Mouse (Mus musculus) intestine, embryonic 14.5 days (tissue): ENCODE results near the gene Sox15. TPM values are rescaled to one million over a fixed set of nuclear protein-coding genes. Genes with fewer than 3 reads are reported as not detected.

Experiments used
- microRNA counts: library from miRNA; unstranded; fragments of <30 nt; microRNA quantifications from one replicate; lab custom pipeline; 2016
- microRNA-seq: library from miRNA; unstranded; fragments of <30 nt; microRNA quantifications from one replicate; pipeline ENCODE4, GENCODE M21; 2016
- polyA plus RNA-seq: library from polyadenylated mRNA; unstranded; fragments of >200 nt; fragmentation: Nextera tagmentation; extraction: Ambion mirVana; gene quantifications from 2 replicates; pipeline ENCODE4 v1.2.1, GENCODE M21; 2014

Gene Sox15
- polyA plus RNA-seq, 1 experiment from 2014 or later, result 0.35 TPM

MicroRNA genes within 50 kb of the gene (microRNA counts, 519-probe panel; counts per million panel counts)
- microRNA mmu-miR-1934 (lab: Ali Mortazavi, UCI) (not detected), microRNA mmu-miR-467f (lab: Ali Mortazavi, UCI) (3,040 counts per million, percentile 35 among the panel's probes with 10 or more counts)

Small RNAs within 50 kb of the gene (microRNA-seq; reads per million reads assigned to microRNA genes)
- gene Mir1934, result 4.5 reads per million, percentile 32 among the genes with 10 or more reads in this experiment
- not detected for gene Mir467f

Other genes starting within 250 kb of the Sox15 start
- 29.1 and 29.6 TPM in 2 replicates for gene Kdm6b, start 241.6 kb upstream of the Sox15 start, polyA plus RNA-seq
- gene Dnah2, start 106.2 kb upstream of the Sox15 start, polyA plus RNA-seq, result 0.98 and 1.9 TPM in 2 replicates
- gene Efnb3, start 95.1 kb upstream of the Sox15 start, polyA plus RNA-seq, result 4.0 and 4.9 TPM in 2 replicates
- gene Wrap53, start 75.1 kb upstream of the Sox15 start, polyA plus RNA-seq, result 26.8 and 31.8 TPM in 2 replicates
- 176 and 192 TPM in 2 replicates for gene Trp53, start 75.0 kb upstream of the Sox15 start, polyA plus RNA-seq
- gene Atp1b2, start 49.4 kb upstream of the Sox15 start, polyA plus RNA-seq, result 7.3 and 8.2 TPM in 2 replicates
- gene Shbg, start 37.4 kb upstream of the Sox15 start, polyA plus RNA-seq, result not detected in 2 replicates
- 16.8 and 18.1 TPM in 2 replicates for gene Sat2, start 33.3 kb upstream of the Sox15 start, polyA plus RNA-seq
- gene Fxr2, start 22.3 kb upstream of the Sox15 start, polyA plus RNA-seq, result 22.6 and 23.0 TPM in 2 replicates
- gene Mpdu1, start 7.3 kb downstream of the Sox15 start, polyA plus RNA-seq, result 32.1 and 39.3 TPM in 2 replicates
- gene Cd68, start 10.8 kb downstream of the Sox15 start, polyA plus RNA-seq, result 12.4 and 16.3 TPM in 2 replicates
- gene Eif4a1, start 17.1 kb downstream of the Sox15 start, polyA plus RNA-seq, result 645 and 692 TPM in 2 replicates
- gene Senp3, start 26.8 kb downstream of the Sox15 start, polyA plus RNA-seq, result 79.1 and 90.8 TPM in 2 replicates
- 0.48 TPM in 1 of 2 replicates, not detected in the other for gene Tnfsf13, start 30.5 kb downstream of the Sox15 start, polyA plus RNA-seq
- gene Tnfsf12, start 40.5 kb downstream of the Sox15 start, polyA plus RNA-seq, result 8.0 and 9.4 TPM in 2 replicates
- 2.3 and 3.7 TPM in 2 replicates for gene Tnfsfm13, start 40.8 kb downstream of the Sox15 start, polyA plus RNA-seq
- gene Polr2a, start 103.3 kb downstream of the Sox15 start, polyA plus RNA-seq, result 35.2 and 38.7 TPM in 2 replicates
- gene Slc35g3, start 106.7 kb downstream of the Sox15 start, polyA plus RNA-seq, result not detected in 2 replicates
- 2.8 and 3.3 TPM in 2 replicates for gene Zbtb4, start 110.6 kb downstream of the Sox15 start, polyA plus RNA-seq
- 3.5 and 4.4 TPM in 2 replicates for gene Chrnb1, start 140.6 kb downstream of the Sox15 start, polyA plus RNA-seq
- gene Fgf11, start 146.5 kb downstream of the Sox15 start, polyA plus RNA-seq, result 1.1 and 1.4 TPM in 2 replicates
- 16.1 and 22.9 TPM in 2 replicates for gene Tmem102, start 150.3 kb downstream of the Sox15 start, polyA plus RNA-seq
- gene Gm39566, start 160.0 kb downstream of the Sox15 start, polyA plus RNA-seq, result not detected in 2 replicates
- gene Spem2, start 163.2 kb downstream of the Sox15 start, polyA plus RNA-seq, result not detected in 2 replicates
- gene Spem1, start 166.9 kb downstream of the Sox15 start, polyA plus RNA-seq, result 0.17 TPM in 1 of 2 replicates, not detected in the other
- 8.5 TPM in 2 replicates for gene Nlgn2, start 182.5 kb downstream of the Sox15 start, polyA plus RNA-seq
- 436 and 455 TPM in 2 replicates for gene Tmem256, start 183.2 kb downstream of the Sox15 start, polyA plus RNA-seq
- 92.1 and 94.4 TPM in 2 replicates for gene Plscr3, start 191.1 kb downstream of the Sox15 start, polyA plus RNA-seq
- gene Tnk1, start 203.4 kb downstream of the Sox15 start, polyA plus RNA-seq, result 10.3 and 12.2 TPM in 2 replicates
- gene Tmem95, start 222.7 kb downstream of the Sox15 start, polyA plus RNA-seq, result 0.38 TPM in 1 of 2 replicates, not detected in the other
- gene Kctd11, start 226.1 kb downstream of the Sox15 start, polyA plus RNA-seq, result 3.5 and 4.4 TPM in 2 replicates
- gene Acap1, start 240.2 kb downstream of the Sox15 start, polyA plus RNA-seq, result 8.1 and 9.3 TPM in 2 replicates
- gene 2810408A11Rik, start 245.7 kb downstream of the Sox15 start, polyA plus RNA-seq, result 8.8 and 10.7 TPM in 2 replicates
- gene Neurl4, start 245.8 kb downstream of the Sox15 start, polyA plus RNA-seq, result 13.3 and 14.5 TPM in 2 replicates